Mouse (Mus musculus) kidney, postnatal 10 days (tissue): ENCODE results near the gene Alg12.

Experiments used
- DNase-seq: peaks from one replicate; pipeline ENCODE4 v3.0.0; 2021; ENCODE audit warnings: mixed read lengths

Alg12 gene

GRCm38 (mm10) chr15:88819026-88819905, at the start of gene Alg12, which contains the start of gene Creld2:
Gene Alg12, minus strand, starts transcription at chr15:88819318.
Gene Creld2, plus strand, starts transcription at chr15:88819646.
- DNase-seq, result peak; percentile 100

- DNase-seq, result peak; percentile 56
Observed at GRCm38 (mm10) chr15:88868024-88868742, 49.1 kb upstream of the Alg12 start.

- peak; percentile 74 for DNase-seq
Observed at GRCm38 (mm10) chr15:88867368-88868023, 48.4 kb upstream of the Alg12 start.

- peak; percentile 41 for DNase-seq
Observed at GRCm38 (mm10) chr15:88866934-88867356, 47.8 kb upstream of the Alg12 start.

- no peak for DNase-seq
Observed at GRCm38 (mm10) chr15:88865888-88866695, 47.0 kb upstream of the Alg12 start.

GRCm38 (mm10) chr15:88865061-88865460, 45.9 kb upstream of the Alg12 start:
- peak; percentile 39 for DNase-seq

- DNase-seq, result peak; percentile 78
Observed at GRCm38 (mm10) chr15:88864270-88865030, 45.3 kb upstream of the Alg12 start.

GRCm38 (mm10) chr15:88863695-88864231, 44.6 kb upstream of the Alg12 start:
- DNase-seq, result peak; percentile 95

GRCm38 (mm10) chr15:88862881-88863694, 44.0 kb upstream of the Alg12 start:
- peak; percentile 78 for DNase-seq

- DNase-seq, result peak; percentile 98
Observed at GRCm38 (mm10) chr15:88861772-88862622, 42.9 kb upstream of the Alg12 start, which contains the start of gene Pim3. Gene Pim3, plus strand, starts transcription at chr15:88862186.

- peak; percentile 45 for DNase-seq
Observed at GRCm38 (mm10) chr15:88860781-88861180, 41.7 kb upstream of the Alg12 start.

GRCm38 (mm10) chr15:88859206-88859970, 40.3 kb upstream of the Alg12 start:
- DNase-seq, result no peak

GRCm38 (mm10) chr15:88858707-88859106, 39.6 kb upstream of the Alg12 start:
- no peak for DNase-seq

GRCm38 (mm10) chr15:88858141-88858541, 39.0 kb upstream of the Alg12 start:
- DNase-seq, result no peak

- no peak for DNase-seq
Observed at GRCm38 (mm10) chr15:88857361-88857760, 38.2 kb upstream of the Alg12 start.

- no peak for DNase-seq
Observed at GRCm38 (mm10) chr15:88856613-88857012, 37.5 kb upstream of the Alg12 start.

- no peak for DNase-seq
Observed at GRCm38 (mm10) chr15:88855896-88856417, 36.8 kb upstream of the Alg12 start.
